Mouse (Mus musculus) liver, postnatal 0 days (tissue): ENCODE measurements at regions not wholly inside any gene's neighbourhood (a gene's known extent, or its start where the extent isn't known, plus 50 kb on each side); places are given as distances from the start of the nearest gene placed in this dataset.

Source experiments
- ATAC-seq: fragments of 200-750 bp; cut with Nextera tagmentation; 2 replicates; pipeline ENCODE4 v1.8.0; 2017; ENCODE audit warnings: mild to moderate bottlenecking, moderate library complexity
- DNase-seq: peaks from one replicate; pipeline ENCODE4 v3.0.0-alpha.2; 2016
- H3K27ac ChIP-seq: fragments of 300-500 bp; sonication (generic); 2 replicates; pipeline ENCODE4 v1.5.1; 2014; ENCODE audit warnings: antibody characterized with exemption, moderate library complexity, mild to moderate bottlenecking, low read depth
- H3K27me3 ChIP-seq: fragments of 300-500 bp; sonication (generic); 2 replicates; pipeline ENCODE4 v1.6.1; 2014; ENCODE audit warnings: low read length, control low read depth, mixed read lengths; ENCODE audit not compliant: insufficient read depth
- H3K36me3 ChIP-seq: fragments of 300-500 bp; sonication (generic); replicated peaks from 2 replicates; pipeline ENCODE4 v1.6.1; 2014; ENCODE audit warnings: mild to moderate bottlenecking, control low read depth, low read length, moderate library complexity, mixed read lengths; ENCODE audit not compliant: insufficient read depth
- H3K4me1 ChIP-seq: fragments of 300-500 bp; sonication (generic); 2 replicates; pipeline ENCODE4 v1.6.1; 2014; ENCODE audit warnings: antibody characterized with exemption, mild to moderate bottlenecking, control low read depth; ENCODE audit not compliant: insufficient read depth
- H3K4me2 ChIP-seq: fragments of 300-500 bp; sonication (generic); 2 replicates; pipeline ENCODE4 v1.6.1; 2014; ENCODE audit warnings: low read depth, mild to moderate bottlenecking, low read length, moderate library complexity, mixed read lengths
- H3K4me3 ChIP-seq: fragments of 300-500 bp; sonication (generic); 2 replicates; pipeline ENCODE4 v1.5.1; 2014; ENCODE audit warnings: low read depth, low read length
- H3K9ac ChIP-seq: fragments of 300-500 bp; sonication (generic); replicated peaks from 2 replicates; pipeline ENCODE4 v1.6.1; 2014; ENCODE audit warnings: mild to moderate bottlenecking, moderate library complexity
- H3K9me3 ChIP-seq: fragments of 300-500 bp; sonication (generic); 2 replicates; pipeline ENCODE4 v1.6.1; 2016; ENCODE audit warnings: mild to moderate bottlenecking, control low read depth, low read length, mixed read lengths
- CTCF ChIP-seq: sonication (generic); IDR thresholded peaks from 2 replicates; pipeline ENCODE4 v1.5.1; 2016; ENCODE audit warnings: antibody characterized with exemption, low read depth
- EP300 ChIP-seq: IDR thresholded peaks from 2 replicates; pipeline ENCODE4 v1.6.1; 2016; ENCODE audit warnings: antibody characterized with exemption, low read depth, mild to moderate bottlenecking
- WGBS: fragments of 180-500 bp; shearing (Covaris S2); extraction: QIAGEN DNeasy Blood & Tissue Kit; methylation state at CpG from one replicate; pipeline ENCODE4 v1.1.7; 2014; ENCODE audit not compliant: insufficient replicate concordance; 5-methylcytosine and 5-hydroxymethylcytosine counted together

- no peaks in the 10 kb centered on the region for H3K9me3 ChIP-seq
- no peak for TF ChIP-seq EP300
- TF ChIP-seq CTCF, result peak; percentile 70
- DNase-seq (peak; percentile 57), ATAC-seq (no peak)
- no peaks in the 10 kb centered on the region for H3K27me3 ChIP-seq
- H3K36me3 ChIP-seq, result no peaks in the 10 kb centered on the region
- H3K4me3 ChIP-seq, result no peak overlapping the region
- no peak overlapping the region for H3K27ac ChIP-seq
- H3K4me2 ChIP-seq, result no peak overlapping the region
- H3K4me1 ChIP-seq, result no peaks in the 10 kb centered on the region
- H3K9ac ChIP-seq, result no peak overlapping the region
- 14% methylated on average over 9 of the region's 9 CpGs for WGBS
These were observed 224.6 kb downstream of the Pax3 start for GRCm38 (mm10) chr1:77972301-77972717.

GRCm38 (mm10) chr1:77964656-77965335 lies 232.1 kb downstream of the Pax3 start:
- H3K4me2 ChIP-seq, result no peak overlapping the region
- no peaks in the 10 kb centered on the region for H3K9me3 ChIP-seq
- no peak for ATAC-seq
- no peaks in the 10 kb centered on the region for H3K36me3 ChIP-seq
- H3K9ac ChIP-seq, result no peak overlapping the region
- H3K27ac ChIP-seq, result no peak overlapping the region
- H3K27me3 ChIP-seq, result no peaks in the 10 kb centered on the region
- no peak overlapping the region for H3K4me3 ChIP-seq
- no peak for TF ChIP-seq EP300
- TF ChIP-seq CTCF, result no peak
- peak; percentile 47 for DNase-seq
- H3K4me1 ChIP-seq, result no peaks in the 10 kb centered on the region
- 33% methylated on average over 3 of the region's 3 CpGs for WGBS

GRCm38 (mm10) chr1:77959309-77959708 lies 237.6 kb downstream of the Pax3 start:
- Histone ChIP-seq H3K4me2 (no peak overlapping the region), H3K9me3 (no peaks in the 10 kb centered on the region), H3K27me3 (no peaks in the 10 kb centered on the region), H3K27ac (no peak overlapping the region), H3K9ac (no peak overlapping the region), H3K4me3 (no peak overlapping the region), H3K4me1 (no peaks in the 10 kb centered on the region), H3K36me3 (no peaks in the 10 kb centered on the region)
- ATAC-seq (no peak), DNase-seq (no peak)
- 55% methylated on average over 1 of the region's 1 CpGs for WGBS
- TF ChIP-seq EP300 (no peak), CTCF (no peak)

- H3K36me3 ChIP-seq, result no peaks in the 10 kb centered on the region
- H3K27ac ChIP-seq, result no peak overlapping the region
- H3K9me3 ChIP-seq, result no peaks in the 10 kb centered on the region
- TF ChIP-seq EP300 (no peak), CTCF (no peak)
- ATAC-seq, result no peak
- no peak overlapping the region for H3K9ac ChIP-seq
- DNase-seq, result no peak
- no peaks in the 10 kb centered on the region for H3K27me3 ChIP-seq
- no peak overlapping the region for H3K4me2 ChIP-seq
- no peaks in the 10 kb centered on the region for H3K4me1 ChIP-seq
- 70% methylated on average over 8 of the region's 8 CpGs for WGBS
- H3K4me3 ChIP-seq, result no peak overlapping the region
These were observed 239.7 kb downstream of the Pax3 start for GRCm38 (mm10) chr1:77957156-77957767.

GRCm38 (mm10) chr1:77947894-77948293 lies 249.0 kb downstream of the Pax3 start:
- H3K4me2 ChIP-seq, result no peak overlapping the region

GRCm38 (mm10) chr1:77944327-77944645 lies 252.6 kb downstream of the Pax3 start:
- no peak for TF ChIP-seq CTCF
- TF ChIP-seq EP300, result no peak
- no peaks in the 10 kb centered on the region for H3K4me1 ChIP-seq
- H3K27me3 ChIP-seq, result no peaks in the 10 kb centered on the region
- no peak overlapping the region for H3K27ac ChIP-seq
- no peak overlapping the region for H3K4me3 ChIP-seq
- no peak for DNase-seq
- H3K36me3 ChIP-seq, result no peaks in the 10 kb centered on the region
- H3K9me3 ChIP-seq, result no peaks in the 10 kb centered on the region
- WGBS, result 66% methylated on average over 2 of the region's 2 CpGs
- H3K4me2 ChIP-seq, result no peak overlapping the region
- no peak overlapping the region for H3K9ac ChIP-seq
- ATAC-seq, result no peak

More at GRCm38 (mm10) chr1:77947894-77948293, 249.0 kb downstream of the Pax3 start:
- no peaks in the 10 kb centered on the region for H3K27me3 ChIP-seq
- no peaks in the 10 kb centered on the region for H3K9me3 ChIP-seq
- H3K27ac ChIP-seq, result no peak overlapping the region
- no peak overlapping the region for H3K9ac ChIP-seq
- no peaks in the 10 kb centered on the region for H3K4me1 ChIP-seq
- no peak for DNase-seq
- WGBS, result 78% methylated on average over 2 of the region's 2 CpGs
- H3K4me3 ChIP-seq, result no peak overlapping the region
- TF ChIP-seq EP300 (no peak), CTCF (no peak)
- ATAC-seq, result no peak
- no peaks in the 10 kb centered on the region for H3K36me3 ChIP-seq
